Mouse (Mus musculus) heart, postnatal 4 days (tissue): ENCODE results near the gene Nqo2. TPM values are rescaled to one million over a fixed set of nuclear protein-coding genes. Genes with fewer than 3 reads are reported as not detected.
"Not testable (repeated sequence)": the region's sequence is repeated elsewhere in the genome, so short reads cannot be mapped to it uniquely, and the experiment has no call there.

Source experiments
- DNase-seq: peaks from one replicate; pipeline ENCODE4 v3.0.0; 2021
- total RNA-seq, 2 experiments: library from RNA; stranded (reverse); gene quantifications; 2 replicates each; pipeline ENCODE4 v1.2.3; 2021

Nqo2 gene
- 10 to 100 TPM; 21.6 to 23.9 TPM for total RNA-seq

DNA sequence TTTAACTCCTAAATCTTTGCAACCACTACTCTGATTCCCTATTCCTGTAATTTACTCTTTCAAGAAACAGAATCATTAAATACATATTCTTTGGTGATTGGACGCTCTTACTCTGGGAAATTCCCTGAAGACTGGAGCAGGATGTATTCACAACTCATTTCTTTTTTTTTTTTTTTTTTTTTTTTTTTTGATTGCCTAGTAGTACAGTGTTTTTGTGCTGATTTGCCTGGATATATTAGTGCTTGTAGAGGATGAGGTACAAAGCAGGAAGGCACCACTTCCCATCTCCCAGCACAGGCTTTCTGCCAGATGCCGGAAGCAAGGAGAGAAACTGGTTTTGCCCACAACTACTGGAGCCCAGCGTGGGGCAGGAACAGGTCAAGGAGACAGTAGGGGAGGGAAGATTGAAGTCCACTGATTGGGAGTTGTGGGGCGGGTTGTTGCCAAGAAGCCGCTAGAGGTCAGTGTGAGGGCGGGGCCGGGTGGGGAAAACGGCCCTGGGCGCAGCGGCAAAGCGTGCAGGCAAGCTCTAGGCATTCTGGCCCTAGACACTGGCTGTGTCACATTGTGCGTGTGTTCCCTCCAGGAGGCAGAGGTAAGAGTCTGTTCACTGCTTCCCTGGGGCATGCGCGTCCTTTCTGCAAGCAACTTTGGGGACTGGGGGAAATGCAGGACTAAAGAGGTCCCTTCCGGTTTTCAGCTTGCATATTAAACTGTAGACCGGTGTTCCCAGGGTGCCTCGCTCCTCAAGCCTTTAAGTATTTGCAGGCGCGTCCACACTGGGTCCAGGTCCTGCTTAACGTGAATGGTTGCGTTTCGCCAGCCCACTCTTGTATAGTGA lies at the start of gene Nqo2:
Gene Nqo2, plus strand, starts transcription at position 482 of the 841 bp plus-strand sequence.
- peak; percentile 73 for DNase-seq

DNA sequence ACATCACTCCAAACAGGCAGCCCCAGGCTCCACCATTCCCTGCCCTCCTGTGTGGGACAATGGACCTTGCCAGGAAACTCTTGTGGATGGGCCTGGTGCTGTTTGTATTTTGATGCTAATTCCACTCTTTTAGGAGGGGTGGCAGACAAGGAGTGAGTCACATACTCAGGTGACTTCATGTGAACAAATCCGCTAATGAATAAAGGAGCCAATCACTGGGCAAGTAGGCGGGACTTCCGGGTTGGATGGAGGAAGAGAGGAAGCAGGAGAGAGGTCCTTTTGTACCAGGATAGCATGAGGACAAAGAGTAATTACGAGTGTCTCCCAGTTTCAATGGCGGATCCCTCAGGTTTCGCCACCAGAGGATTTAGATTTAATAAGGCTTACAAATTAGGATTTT lies 43.4 kb upstream of the Nqo2 start:
- DNase-seq: no peak

DNA sequence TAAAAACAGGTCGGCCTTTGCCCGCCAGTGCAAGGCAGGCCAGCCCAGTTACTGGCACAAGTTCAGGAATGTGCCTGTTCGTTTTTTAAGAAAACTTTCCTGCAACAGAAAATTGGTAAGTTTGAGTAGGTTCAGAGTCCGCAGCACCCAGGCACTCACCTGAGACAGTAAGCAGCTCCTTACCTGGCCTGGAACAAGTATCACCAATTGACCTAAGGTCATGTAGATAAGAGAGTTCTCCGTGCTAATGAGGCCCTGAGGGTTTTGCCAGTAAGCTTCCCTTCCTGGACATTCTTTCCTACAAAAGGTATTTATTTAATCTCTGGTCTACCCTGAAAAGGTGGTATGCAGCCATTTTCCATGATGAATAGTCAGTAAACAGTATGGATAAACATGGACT lies 42.8 kb upstream of the Nqo2 start:
- DNase-seq: no peak

DNA sequence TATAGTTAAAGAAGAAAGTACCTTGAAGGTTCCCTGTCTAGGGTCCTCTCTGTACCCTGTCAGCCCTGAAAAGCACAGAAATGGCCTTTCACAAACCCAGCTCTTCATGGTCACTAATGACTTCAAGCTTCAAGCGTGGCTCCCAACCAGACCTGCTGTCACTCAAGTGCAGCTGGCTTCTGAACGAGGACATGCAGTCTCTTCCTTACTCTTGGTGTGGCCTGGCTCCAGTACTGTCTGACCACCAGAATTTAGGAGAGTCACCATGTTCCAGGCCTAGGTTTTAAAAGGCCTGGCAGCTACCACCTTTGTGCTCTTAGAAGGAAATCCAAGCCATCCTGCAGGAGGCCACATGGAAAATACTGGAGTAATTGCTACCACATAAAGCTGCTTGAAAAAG lies 34.2 kb upstream of the Nqo2 start:
- no peak for DNase-seq

DNA sequence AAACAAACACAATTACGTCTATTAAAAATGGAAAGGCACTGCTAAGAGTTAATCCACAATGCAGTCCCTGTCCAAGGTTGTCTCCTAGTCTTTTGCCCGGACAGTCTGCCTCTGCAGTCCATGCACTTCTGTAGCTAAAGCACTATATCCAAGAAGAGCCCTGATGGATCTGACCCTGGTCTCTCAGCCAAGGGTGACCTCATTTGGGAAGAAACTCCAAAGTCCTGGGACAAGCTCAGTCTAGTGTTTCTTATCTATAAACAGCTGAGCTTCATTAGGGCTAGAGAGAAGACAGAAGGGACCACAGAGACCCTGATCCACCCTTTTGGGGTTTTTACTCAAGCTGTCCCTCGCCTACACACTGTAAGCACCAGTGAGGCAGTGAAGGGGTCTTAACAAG lies 33.6 kb upstream of the Nqo2 start:
- peak; percentile 63 for DNase-seq

DNA sequence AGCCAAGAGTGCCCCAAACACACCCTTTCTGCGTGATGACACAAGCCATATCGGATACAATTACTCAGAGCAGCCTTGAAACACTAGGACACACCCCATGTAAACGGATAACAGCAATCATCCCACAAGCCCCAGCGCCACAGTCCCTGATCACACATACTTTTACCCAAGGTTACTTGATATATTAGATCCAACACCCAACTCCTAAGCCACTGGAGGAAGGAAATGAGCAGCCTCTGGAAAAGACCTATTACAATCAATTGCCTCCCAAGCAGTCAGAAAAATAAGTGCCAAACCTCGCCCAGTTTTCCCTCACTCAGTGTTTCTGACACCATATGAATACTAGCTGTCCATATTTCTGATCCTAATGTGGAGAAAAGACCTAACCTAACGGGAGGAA lies 29.7 kb upstream of the Nqo2 start:
- peak; percentile 5 for DNase-seq

DNA sequence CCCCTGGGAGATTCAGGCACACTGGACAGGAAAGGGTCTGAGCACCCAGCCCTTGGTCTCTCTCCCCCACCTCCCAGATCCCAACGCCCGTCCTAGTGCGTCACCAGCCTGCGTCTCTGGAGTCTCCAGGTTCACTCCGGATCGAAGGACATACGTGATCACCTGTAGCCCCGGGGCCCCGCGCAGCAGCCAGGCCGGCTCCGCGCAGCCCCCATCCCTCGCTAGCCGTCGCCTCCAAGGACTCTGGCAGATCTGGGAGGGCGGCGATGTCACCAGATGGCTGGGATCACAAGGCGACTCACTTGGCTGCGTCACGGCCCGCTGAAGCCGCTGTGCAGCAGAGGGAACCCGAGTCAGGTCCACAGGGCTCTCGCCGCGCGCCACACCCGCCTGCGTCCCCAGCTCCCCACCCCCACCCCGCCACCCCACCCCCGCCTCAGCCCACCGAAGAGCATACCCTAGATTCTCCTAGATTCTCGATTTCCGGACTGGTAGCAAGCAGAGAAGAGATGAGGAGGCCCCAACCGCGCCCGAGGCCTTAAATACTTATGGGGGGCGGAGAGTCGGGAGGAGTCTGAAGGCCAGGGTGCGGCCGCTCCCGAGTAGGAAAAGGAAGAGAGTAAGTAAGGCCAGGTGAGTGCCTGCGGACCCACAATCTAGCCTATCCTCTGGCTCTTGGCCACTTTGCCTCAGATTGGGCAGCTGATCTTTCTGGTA lies 28.9 kb upstream of the Nqo2 start:
- peak; percentile 69 for DNase-seq

DNA sequence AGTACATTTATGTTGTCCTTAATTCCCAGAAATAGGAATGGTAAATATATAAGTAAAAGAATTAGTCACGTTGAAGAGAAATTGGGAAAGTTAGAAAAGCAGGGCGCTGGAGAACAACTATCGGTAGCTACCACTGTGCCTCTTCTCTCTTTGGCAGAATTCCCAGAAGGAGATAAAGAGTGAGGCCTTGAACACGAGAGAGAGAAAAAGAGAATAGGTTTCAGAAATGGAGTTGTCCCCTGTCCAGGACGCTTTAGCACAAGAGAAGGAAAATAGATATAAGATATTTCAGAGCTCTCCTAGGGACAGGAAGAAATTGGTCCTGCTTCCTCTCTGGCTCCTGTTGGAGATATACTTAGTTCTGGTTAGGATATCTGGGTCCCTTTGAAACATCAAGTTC lies 27.3 kb upstream of the Nqo2 start:
- DNase-seq: no peak

DNA sequence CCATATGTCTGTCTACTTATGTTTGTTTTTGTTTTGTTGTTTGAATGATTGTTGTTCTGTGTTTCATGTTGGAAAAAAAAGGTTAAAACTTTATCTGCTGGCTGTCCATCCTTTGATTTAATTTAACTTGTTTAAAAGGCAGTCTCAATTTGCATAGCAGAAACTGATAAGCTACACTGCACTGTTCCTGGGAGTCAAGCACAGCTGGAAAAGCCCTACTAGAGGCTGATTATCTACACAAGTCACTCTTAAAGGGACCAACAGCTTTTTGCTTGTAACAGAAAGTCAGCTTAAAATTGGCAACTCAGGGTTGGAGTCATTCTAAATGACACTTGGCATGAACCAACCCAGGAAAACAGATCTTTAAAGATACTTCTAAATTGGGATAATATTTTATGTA lies 26.9 kb upstream of the Nqo2 start:
- not testable (repeated sequence) for DNase-seq

DNA sequence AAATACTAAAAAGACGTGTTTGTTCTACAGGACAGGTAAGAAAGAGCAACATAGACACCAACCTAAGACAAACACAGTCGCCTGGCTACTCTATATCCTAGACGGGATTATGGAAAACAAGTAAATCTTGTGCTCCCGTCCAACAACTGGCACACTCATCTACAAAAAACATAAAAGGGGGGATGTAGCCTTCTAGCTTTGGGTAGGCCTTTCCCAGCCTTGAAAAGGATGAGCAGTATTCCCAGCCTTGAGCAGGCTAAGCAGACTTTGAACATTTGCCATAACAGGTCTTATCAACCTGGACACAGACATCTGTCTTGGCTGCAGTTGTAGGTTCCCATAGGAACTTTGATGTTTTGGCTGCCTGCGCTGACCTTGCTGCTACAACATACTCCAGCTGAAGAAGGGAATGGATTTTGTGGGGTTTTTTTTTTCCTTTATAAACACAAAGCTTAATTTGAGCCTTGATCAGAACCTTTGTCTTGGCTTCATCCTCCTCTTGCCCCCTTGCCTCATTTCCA lies 23.1 kb upstream of the Nqo2 start:
- DNase-seq: no peak

DNA sequence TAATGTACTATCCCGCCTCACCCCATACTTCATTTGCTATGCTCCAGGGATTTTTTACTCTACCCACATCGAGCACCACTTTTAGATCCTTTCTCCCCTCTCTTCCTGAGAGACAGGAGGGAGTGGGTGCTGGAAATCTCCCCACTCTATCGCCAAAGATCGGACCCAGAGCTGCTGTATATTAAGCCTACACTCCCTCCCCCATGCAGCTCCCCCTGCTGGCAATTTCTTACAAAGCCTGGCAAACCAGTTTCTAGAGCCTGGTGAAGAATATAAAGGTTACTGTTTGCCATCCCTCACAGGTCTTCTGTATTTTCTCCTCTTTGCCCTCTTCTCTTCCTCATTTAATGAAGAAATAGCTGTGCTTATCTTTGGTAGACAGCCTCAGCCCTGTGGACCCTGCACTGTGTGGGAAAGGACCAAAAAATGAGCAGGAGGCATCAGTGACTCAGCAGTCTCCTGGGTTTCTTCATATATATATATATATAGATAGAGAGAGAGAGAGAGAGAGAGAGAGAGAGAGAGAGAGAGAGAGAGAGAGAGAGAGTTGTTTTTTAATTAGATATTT lies 22.2 kb upstream of the Nqo2 start:
- peak; percentile 48 for DNase-seq

DNA sequence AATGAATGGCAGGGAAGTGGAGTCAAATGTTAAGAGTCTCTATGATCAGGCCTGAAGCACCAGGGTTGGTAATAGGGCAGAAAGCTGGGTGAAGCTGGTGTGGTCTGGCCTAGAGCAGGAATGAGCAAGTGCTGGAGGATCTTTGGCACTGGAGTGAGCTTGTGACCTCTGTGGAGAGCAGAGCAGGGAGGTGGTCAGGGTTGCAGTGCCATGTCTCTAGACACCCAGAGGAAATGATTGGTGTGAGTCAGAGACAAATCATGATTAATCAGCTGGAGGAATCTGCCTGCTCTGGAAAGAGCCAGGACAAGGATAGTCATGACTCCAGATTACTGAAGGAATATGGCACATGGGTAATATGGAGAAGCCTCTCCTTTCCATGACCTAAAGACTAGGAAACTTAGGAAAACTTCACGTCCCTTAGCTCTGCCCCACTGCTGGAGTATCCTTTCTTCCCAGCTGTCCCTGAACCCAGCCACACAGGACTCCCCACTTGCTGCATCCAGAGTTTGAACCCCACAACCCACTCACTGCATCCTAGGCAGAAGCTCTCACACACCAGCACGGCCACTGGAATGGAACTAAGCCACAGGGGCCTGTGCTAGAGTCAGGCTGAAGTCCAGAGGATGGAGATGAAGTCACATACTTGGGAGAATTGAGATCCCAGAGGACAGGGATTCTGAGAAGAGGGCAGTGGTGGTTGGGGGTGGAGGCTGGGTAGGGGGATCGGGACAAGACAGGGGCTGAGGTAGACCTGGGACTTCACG lies 13.0 kb upstream of the Nqo2 start:
- DNase-seq: no peak

DNA sequence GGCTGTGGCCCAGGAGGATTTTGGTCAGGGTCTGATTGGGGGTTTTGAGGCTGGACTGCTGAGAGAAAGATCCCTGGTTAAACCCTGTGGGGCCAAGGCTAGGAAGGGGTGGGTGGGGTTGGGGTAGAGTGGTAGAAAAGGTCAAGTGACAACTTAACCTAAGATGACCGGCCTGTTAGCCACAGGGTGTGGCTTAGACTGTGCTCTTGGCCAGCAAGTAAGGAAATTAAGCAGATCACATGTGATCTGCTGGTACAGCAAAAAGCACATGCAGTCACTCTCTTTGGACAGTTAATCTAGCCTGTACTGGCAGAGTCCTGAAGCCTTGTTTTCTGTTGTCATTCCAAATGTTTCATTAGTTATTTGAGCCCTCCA lies 12.4 kb upstream of the Nqo2 start:
- no peak for DNase-seq

DNA sequence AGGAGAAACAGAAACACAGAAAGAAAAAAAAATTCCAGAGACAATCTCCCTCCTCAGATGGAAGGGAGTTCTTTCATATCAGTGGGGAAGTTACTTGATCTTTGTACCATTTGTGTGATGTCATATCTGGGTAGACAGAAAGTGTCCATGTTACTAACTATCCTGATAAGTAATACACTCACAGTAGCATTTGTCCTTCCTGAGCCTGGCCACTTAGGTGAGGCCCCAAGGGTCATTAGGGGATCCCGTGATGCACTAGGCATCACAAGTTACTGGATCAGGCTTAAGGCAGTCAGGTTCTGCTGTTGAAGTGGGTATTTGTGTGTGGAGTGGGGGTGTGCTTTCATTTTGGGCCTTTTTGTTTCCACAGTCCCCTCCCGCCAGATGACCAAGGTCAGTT lies 11.5 kb upstream of the Nqo2 start:
- no peak for DNase-seq

DNA sequence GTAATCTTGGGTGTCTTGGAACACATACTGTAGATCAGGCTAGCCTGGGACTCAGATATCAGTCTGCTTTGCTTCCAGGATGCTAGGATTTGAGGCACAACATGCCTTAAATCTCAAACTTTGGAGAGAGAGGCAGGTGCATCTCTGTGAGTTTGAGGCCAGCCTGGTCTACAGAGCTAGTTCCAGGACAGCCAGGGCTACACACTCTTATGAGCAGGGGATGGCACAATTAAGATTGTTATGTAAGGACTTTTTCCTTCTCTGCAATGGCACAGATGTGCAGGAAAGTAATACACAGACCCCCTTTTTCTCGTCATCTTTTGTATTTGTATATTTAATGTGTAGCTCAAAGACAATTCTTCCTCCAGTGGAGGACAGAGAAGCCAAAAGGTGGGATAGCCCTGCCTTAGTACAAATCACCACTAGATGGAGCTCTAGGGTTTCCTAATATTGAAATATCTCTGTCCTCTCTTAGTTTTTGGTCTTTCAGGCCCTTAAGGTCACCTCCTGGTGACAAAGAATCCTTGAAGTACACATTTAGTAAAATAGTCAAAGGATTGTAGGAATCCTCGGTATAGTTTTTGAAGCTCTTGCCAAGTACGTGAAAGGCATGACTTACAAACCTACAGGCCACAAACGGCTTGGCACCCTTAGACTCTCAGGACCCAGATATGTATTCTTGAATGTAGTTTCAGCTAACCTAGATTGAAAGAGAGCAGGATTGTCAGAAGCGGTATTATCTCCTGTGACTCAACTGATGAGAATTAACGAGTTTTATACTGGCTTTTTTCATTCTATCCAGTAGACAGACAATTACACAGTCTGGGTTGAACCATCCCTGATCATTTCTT lies 7.7 kb upstream of the Nqo2 start:
- peak; percentile 46 for DNase-seq

DNA sequence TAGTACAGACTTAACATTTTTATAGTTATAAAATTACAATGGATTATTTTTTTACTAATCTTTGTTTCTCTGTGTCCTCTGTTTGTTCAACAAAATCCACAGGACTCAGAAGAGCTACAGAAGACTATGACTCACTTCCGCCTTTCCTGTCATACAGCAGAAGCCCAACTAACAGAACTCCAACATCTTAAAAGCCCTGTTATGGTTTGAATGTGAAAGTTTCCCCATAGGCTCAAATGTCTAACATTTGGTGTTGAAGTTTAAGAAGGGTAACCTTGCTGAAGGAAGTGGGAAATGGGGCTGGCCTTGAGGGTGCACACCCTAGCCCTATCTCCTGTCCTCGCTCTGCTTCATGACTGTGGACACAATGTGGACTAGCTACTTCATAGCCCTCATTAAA lies 4.7 kb upstream of the Nqo2 start:
- no peak for DNase-seq

DNA sequence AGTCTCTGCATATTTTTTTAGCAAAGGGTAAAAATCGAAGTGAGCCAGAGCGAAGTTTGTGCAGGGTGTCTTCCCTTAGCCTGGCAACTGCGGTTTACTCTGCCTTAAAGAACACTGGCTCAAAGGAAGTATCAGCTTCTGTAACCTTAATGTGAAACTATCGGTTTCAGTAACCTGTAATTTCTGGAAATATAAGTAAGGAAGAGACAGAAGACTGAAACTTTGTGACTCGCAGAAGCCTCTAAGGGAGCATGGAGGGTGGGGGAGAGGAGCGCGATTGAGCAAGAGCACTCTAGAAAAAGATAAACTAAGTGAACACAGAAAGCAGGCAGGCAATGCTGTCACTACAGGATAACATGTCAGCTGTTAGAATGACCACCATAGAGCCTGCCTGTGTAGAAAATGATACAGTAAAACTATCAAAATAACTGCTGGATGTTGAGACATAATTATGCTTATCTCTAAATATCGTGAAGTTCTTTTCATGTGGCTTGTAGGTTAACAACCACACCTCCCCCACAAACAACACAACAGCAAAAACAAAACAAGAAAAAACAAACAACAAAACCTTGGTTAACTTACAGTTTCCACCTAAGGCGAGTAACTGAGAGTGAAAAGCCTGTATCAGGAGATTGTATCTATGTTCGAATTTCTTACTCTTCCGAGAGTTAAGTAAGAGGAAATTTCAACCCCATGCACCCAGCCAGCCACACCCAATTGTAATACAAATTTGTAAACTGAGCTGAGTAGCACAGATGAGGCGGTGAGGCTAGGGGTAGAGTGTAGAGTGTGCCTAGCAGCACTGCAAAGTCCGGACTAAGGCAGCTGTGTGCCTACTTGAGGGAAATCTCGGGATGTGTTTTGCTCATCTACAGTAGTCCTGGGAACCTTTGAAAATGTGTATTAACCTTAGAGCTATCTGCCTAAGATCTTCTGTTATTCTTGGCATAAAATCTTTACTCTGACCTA lies 853 bp downstream of the Nqo2 start:
- peak; percentile 10 for DNase-seq

DNA sequence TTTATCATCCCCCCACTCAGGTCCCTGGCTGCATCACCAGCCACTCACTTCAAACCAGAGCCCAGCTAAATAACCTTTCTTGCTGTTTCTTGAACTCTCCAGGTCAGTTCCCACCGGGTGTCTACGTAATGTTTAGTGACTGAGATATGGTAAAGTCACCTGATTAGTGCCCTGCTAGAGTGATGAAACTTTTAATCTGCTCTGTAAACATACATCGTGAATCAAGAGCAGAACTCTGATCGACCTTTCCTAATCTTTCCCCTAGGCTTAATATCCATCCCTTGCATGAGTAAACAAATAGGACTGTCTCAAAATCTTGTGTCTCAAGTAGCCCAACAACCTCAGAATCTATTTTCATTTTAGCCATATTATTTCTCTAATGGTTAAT lies 1.5 kb downstream of the Nqo2 start:
- no peak for DNase-seq

DNA sequence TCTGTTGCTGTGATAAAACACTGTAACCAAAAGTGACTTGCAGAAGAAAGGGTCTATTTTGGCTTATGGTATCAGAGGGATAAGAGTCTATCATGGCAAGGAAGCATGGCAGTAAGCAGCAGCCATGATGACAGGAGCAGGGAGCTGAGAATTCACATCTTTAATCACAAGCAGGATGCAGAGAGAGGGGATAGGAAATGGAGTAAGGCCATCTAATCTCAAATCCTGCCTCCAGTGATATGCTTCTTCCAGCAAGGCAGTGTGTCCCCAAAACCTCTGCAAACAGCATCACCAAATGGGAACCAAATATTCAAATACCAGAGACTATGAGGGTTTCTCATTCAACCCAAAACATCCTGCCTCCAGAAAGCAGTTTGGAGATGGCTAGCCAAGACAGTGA lies 2.1 kb downstream of the Nqo2 start:
- no peak for DNase-seq

DNA sequence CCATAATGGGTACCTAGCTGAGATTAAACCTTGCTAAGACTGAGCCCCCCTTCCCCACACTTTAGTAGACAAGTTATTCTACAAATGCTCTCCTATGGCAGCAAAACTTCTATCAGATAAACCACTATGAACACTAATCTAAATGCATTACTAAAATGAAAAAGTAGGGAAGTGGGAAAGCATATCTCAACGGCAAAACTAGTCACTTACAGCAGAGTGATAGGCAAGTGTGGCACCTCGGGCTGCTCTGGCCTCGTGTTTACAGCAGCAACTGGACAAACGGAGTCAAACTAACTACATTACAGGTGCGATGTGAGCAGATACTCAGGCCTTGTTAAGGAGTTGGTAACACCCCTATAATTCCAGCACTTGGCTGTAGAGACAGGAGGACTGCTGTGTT lies 25.1 kb downstream of the Nqo2 start:
- no peak for DNase-seq

DNA sequence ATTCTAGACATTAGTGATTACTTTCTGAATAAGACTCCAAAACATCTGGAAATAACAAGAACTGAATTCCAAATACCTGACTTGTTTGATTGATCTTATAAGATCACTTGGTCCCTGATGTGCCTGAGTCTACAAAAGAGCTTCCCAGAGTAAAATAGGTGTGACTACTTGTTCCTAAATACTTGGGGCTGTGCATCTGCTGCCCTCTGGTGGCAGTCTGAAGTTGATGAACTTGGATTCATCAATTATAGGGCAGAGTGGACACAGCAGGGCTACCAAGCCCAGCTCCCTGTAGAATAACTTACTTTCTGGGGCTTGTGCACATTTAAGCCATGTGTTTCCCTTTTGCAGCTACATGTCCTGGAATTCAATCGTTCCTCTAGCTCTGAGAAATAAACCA lies 30.7 kb downstream of the Nqo2 start:
- peak; percentile 80 for DNase-seq
